9 mouse cellular contexts compared by ENCODE assay signal in the genomic region with DNA sequence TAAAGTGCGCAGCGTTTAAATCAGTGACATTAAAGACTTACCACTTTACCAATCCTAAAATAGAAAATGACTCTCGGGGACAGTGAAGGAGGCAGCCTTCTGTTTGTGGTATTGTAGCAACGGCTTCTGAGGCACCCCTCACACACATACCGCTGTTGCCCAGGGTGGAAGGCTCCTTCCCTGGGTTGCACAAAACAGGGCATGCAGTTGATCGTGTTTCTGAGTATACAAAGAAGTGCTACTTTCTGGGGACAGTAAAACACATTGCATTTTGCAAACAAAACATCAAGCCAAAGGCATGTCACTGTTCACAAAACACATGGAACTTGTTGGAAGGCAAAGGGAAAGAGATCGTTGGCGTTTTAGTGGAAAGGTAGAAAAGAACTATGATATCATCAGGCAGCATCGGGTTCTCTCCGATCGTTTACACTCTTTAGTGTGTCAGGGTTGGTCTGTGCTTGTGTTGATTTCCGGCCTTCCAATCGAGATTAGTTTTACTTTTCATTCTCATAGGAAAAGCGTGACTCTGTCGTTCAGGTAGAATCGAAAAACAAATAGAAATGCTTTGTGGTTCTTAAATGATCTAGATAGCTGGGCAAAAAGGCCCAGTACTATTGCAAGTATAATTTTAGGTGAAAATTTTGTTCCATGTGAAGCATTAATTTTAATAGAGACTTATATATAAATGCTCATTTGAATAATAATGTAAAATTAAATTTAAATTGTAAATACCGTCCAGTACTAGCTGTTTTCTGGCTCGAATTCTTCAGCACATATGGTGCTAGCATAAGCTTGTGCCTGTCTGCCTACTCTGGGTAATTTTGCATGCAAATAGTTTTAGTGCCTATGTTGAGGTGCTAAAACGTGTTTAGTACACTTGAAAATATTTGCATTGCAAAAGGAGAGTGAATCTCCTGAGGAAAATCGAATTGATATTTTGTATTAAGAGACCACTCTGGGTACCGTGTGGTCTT.
A peak's percentile ranks its signal among the peaks of the same experiment; 100 is the strongest.
DNase-seq lines count a peak whose midpoint lies in the region; ATAC-seq and TF ChIP-seq lines count a peak whose summit lies in the region.
"Had no signal": no experiment of that assay in that cellular context is flagged by ENCODE, and none has a peak within 500 bp of the region (broad histone marks: within the 10 kb centered on the region; RNA-seq: fewer than 3 reads in every experiment).

No protein-coding gene starts in this region.

- H3K4me2 ChIP-seq in forebrain, embryonic 15.5 days (replicated peaks) = peak overlapping the region; percentile 37
- H3K4me2 ChIP-seq in forebrain, embryonic 12.5 days = no peak overlapping the region
- H3K4me2 ChIP-seq in lung, postnatal 0 days (replicated peaks; ENCODE audit: low read depth, low read length) = 0 out of 2 replicates have a peak overlapping the region, but pooled peaks have one; percentile 11
- peak overlapping the region; percentile 10; the same call in 1 of the 2 replicates for H3K4me2 ChIP-seq in heart, embryonic 11.5 days
- no peak overlapping the region for H3K4me2 ChIP-seq in midbrain, embryonic 13.5 days (replicated peaks)

- H3K27ac ChIP-seq in forebrain, embryonic 15.5 days (replicated peaks) = peak overlapping the region; percentile 90
- no peak overlapping the region; the same call in 1 of the 2 replicates for H3K27ac ChIP-seq in forebrain, embryonic 12.5 days
- no peak overlapping the region for H3K27ac ChIP-seq in lung, postnatal 0 days (ENCODE audit: low read length)
- peak overlapping the region; percentile 64; the same call in 1 of the 2 replicates for H3K27ac ChIP-seq in heart, embryonic 11.5 days (ENCODE audit: low read depth, low read length)
- peak overlapping the region; percentile 35; the same call in 1 of the 2 replicates for H3K27ac ChIP-seq in midbrain, embryonic 13.5 days

- TF ChIP-seq EP300 in lung, postnatal 0 days (IDR thresholded peaks at IDR 0.05) = no peak

- no peaks in the 10 kb centered on the region for H3K27me3 ChIP-seq in forebrain, embryonic 15.5 days
- H3K27me3 ChIP-seq in forebrain, embryonic 12.5 days = peaks cover 10% of the 10 kb centered on the region; the same call in 1 of the 2 replicates
- H3K27me3 ChIP-seq in lung, postnatal 0 days (replicated peaks; ENCODE audit: insufficient read depth, low read length) = no peaks in the 10 kb centered on the region
- no peaks in the 10 kb centered on the region for H3K27me3 ChIP-seq in heart, embryonic 11.5 days (ENCODE audit: control insufficient read depth, insufficient read depth, low read length)
- H3K27me3 ChIP-seq in midbrain, embryonic 13.5 days = no peaks in the 10 kb centered on the region; the same call in 1 of the 2 replicates

- no peaks in the 10 kb centered on the region for H3K9me3 ChIP-seq in forebrain, embryonic 15.5 days
- no peaks in the 10 kb centered on the region for H3K9me3 ChIP-seq in forebrain, embryonic 12.5 days
- H3K9me3 ChIP-seq in lung, postnatal 0 days (ENCODE audit: low read length) = no peaks in the 10 kb centered on the region
- H3K9me3 ChIP-seq in heart, embryonic 11.5 days (replicated peaks; ENCODE audit: control insufficient read depth, low read length) = no peaks in the 10 kb centered on the region
- H3K9me3 ChIP-seq in midbrain, embryonic 13.5 days = no peaks in the 10 kb centered on the region

- peak; percentile 7 for DNase-seq in lung, postnatal 0 days (ENCODE audit: low spot score)
- DNase-seq in lung, postnatal 36 days = no peak
- no peak for DNase-seq in thymus, postnatal 0 days (ENCODE audit: low spot score)
- DNase-seq: thymus, adult 18-20 months had no signal

- 44% methylated on average over 21 of the region's 21 CpGs for WGBS in forebrain, embryonic 15.5 days
- WGBS in forebrain, embryonic 12.5 days = 77% methylated on average over 21 of the region's 21 CpGs
- 64% methylated on average over 21 of the region's 21 CpGs for WGBS in lung, postnatal 0 days
- WGBS in heart, embryonic 11.5 days (ENCODE audit: insufficient replicate concordance) = 71% methylated on average over 21 of the region's 21 CpGs
- 79% methylated on average over 21 of the region's 21 CpGs for WGBS in midbrain, embryonic 13.5 days

- H3K36me3 ChIP-seq in forebrain, embryonic 15.5 days = no peaks in the 10 kb centered on the region
- H3K36me3 ChIP-seq in forebrain, embryonic 12.5 days (replicated peaks) = no peaks in the 10 kb centered on the region
- H3K36me3 ChIP-seq in lung, postnatal 0 days (ENCODE audit: insufficient read depth, low read length) = no peaks in the 10 kb centered on the region
- H3K36me3 ChIP-seq in heart, embryonic 11.5 days (ENCODE audit: control insufficient read depth, insufficient read depth, low read length) = no peaks in the 10 kb centered on the region
- no peaks in the 10 kb centered on the region for H3K36me3 ChIP-seq in midbrain, embryonic 13.5 days

- peaks cover 70% of the 10 kb centered on the region for H3K4me1 ChIP-seq in forebrain, embryonic 15.5 days
- H3K4me1 ChIP-seq in forebrain, embryonic 12.5 days = peaks cover 45% of the 10 kb centered on the region
- H3K4me1 ChIP-seq in lung, postnatal 0 days (ENCODE audit: insufficient read depth, low read depth, low read length) = no peaks in the 10 kb centered on the region
- H3K4me1 ChIP-seq in heart, embryonic 11.5 days (ENCODE audit: control insufficient read depth, insufficient read depth, low read length) = peaks cover 22% of the 10 kb centered on the region; the same call in 1 of the 2 replicates
- H3K4me1 ChIP-seq in midbrain, embryonic 13.5 days (replicated peaks) = peaks cover 45% of the 10 kb centered on the region

- TF ChIP-seq CTCF in lung, postnatal 0 days (IDR thresholded peaks at IDR 0.05) = no peak

- H3K4me3 ChIP-seq in forebrain, embryonic 15.5 days = peak overlapping the region; percentile 5; the same call in 1 of the 2 replicates
- no peak overlapping the region for H3K4me3 ChIP-seq in forebrain, embryonic 12.5 days (replicated peaks)
- H3K4me3 ChIP-seq in lung, postnatal 0 days (ENCODE audit: low read depth, low read length) = no peak overlapping the region
- H3K4me3 ChIP-seq in heart, embryonic 11.5 days (ENCODE audit: low read depth, low read length) = no peak overlapping the region
- no peak overlapping the region for H3K4me3 ChIP-seq in midbrain, embryonic 13.5 days (replicated peaks)

- peak; percentile 62 for ATAC-seq in forebrain, embryonic 15.5 days (replicated peaks)
- ATAC-seq in forebrain, embryonic 12.5 days (ENCODE audit: low FRiP score) = no peak
- ATAC-seq in lung, postnatal 0 days = no peak
- no peak for ATAC-seq in heart, embryonic 11.5 days (replicated peaks; ENCODE audit: insufficient number of reproducible peaks, low FRiP score, low TSS enrichment)
- no peak for ATAC-seq in midbrain, embryonic 13.5 days
- no peak for ATAC-seq in inflammation-experienced regulatory T-cells, adult 6 months

- H3K9ac ChIP-seq in forebrain, embryonic 15.5 days (replicated peaks) = peak overlapping the region; percentile 25
- H3K9ac ChIP-seq in forebrain, embryonic 12.5 days = no peak overlapping the region
- no peak overlapping the region for H3K9ac ChIP-seq in lung, postnatal 0 days (replicated peaks; ENCODE audit: low read depth)
- no peak overlapping the region for H3K9ac ChIP-seq in heart, embryonic 11.5 days (ENCODE audit: low read depth, low read length)
- H3K9ac ChIP-seq in midbrain, embryonic 13.5 days (replicated peaks) = no peak overlapping the region

Comparison
In these comparisons a context has a peak if more than half of its experiments do, and no peak if none do; other contexts are left out.
1. H3K27ac ChIP-seq: peak in forebrain, embryonic 15.5 days (single experiment), heart, embryonic 11.5 days (single experiment) and midbrain, embryonic 13.5 days (single experiment); none in forebrain, embryonic 12.5 days (single experiment) and lung, postnatal 0 days (single experiment).
2. H3K4me2 ChIP-seq: peak in forebrain, embryonic 15.5 days (single experiment), lung, postnatal 0 days (single experiment) and heart, embryonic 11.5 days (single experiment); none in forebrain, embryonic 12.5 days (single experiment) and midbrain, embryonic 13.5 days (single experiment).